In the genomic region with DNA sequence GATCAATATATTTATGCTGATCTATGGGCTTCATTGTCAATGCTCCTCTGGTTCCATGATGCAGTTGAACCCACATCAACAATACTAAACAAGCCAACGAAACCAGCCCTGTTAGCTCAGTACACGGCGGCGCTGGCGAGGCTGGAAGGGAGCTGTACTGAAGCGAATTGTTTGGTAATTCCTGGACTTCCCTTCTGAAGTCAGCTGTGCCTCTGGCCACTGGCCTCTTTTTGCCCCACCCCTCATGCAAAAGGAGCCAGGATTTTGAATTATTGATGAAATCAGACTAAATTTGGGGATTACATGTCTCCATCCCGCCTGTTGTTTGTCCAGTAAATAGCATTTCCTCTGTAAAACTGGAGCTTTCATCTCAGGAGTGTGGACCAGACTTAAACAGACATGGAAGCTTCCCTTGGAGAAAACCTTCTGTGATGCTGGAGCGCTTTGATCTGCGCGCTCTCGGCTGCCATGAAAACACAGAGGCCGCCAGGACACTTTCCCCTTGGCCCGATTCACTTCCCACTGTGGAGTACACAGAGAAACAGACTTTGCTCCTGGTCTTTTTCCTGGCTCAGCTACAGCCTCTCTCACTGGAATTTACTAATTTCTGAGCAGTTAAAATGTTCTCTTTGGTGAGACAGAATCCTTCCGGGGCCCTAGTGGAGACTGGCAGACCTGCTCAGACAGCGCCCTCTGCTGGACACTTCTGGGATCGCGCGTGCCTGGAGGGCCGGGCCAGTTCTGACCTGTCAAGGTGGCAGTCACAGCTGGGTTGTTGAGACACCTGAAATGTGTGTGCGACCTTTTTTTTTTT, we compare ENCODE assay signal across 8 mouse cellular contexts.
DNase-seq lines count a peak whose midpoint lies in the region; ATAC-seq and TF ChIP-seq lines count a peak whose summit lies in the region.

No protein-coding gene starts in this region.

- no peak overlapping the region for H3K9ac ChIP-seq in embryonic facial prominence, embryonic 15.5 days
- no peak overlapping the region for H3K9ac ChIP-seq in heart, embryonic 12.5 days
- no peak overlapping the region for H3K9ac ChIP-seq in kidney, postnatal 0 days (ENCODE audit: low read depth, low read length)
- H3K9ac ChIP-seq in liver, adult 2 months (ENCODE audit: low read depth, low read length), result no peak overlapping the region

- no peaks in the 10 kb centered on the region for H3K4me1 ChIP-seq in embryonic facial prominence, embryonic 15.5 days
- no peaks in the 10 kb centered on the region for H3K4me1 ChIP-seq in heart, embryonic 12.5 days (replicated peaks)
- no peaks in the 10 kb centered on the region for H3K4me1 ChIP-seq in kidney, postnatal 0 days (replicated peaks; ENCODE audit: insufficient read depth, low read length)
- 0 out of 2 replicates have a peak, but pooled peaks cover 6% of the 10 kb centered on the region for H3K4me1 ChIP-seq in liver, adult 2 months (ENCODE audit: control insufficient read depth, insufficient read depth, low read length)

- peak; percentile 98 for TF ChIP-seq CTCF in kidney, postnatal 0 days (IDR thresholded peaks at IDR 0.05; ENCODE audit: low read depth)
- peak; percentile 97 for TF ChIP-seq CTCF in liver, adult 2 months (IDR thresholded peaks at IDR 0.05; ENCODE audit: low read depth, low read length)

- DNase-seq in 3134 (ENCODE audit: extremely low read depth, insufficient read length, low spot score), result peak; percentile 30
- DNase-seq in adrenal gland, postnatal 36 days, result peak; percentile 91 to 92
- peak; percentile 93 for DNase-seq in kidney, postnatal 0 days (ENCODE audit: low spot score)
- peak; percentile 87 for DNase-seq in liver, adult 2 months (ENCODE audit: extremely low read depth, low read depth, low spot score)
- DNase-seq in naive thymus-derived CD4-positive, alpha-beta T cell, adult 2 months (ENCODE audit: low read depth), result peak; percentile 75
- peak; percentile 75 for DNase-seq in splenic B cell, adult 2 months (ENCODE audit: low read depth, low spot score)

- H3K79me2 ChIP-seq in liver, adult 2 months (ENCODE audit: control insufficient read depth, insufficient read depth, low read length), result no peaks in the 10 kb centered on the region

- no peaks in the 10 kb centered on the region for H3K9me3 ChIP-seq in embryonic facial prominence, embryonic 15.5 days (replicated peaks)
- H3K9me3 ChIP-seq in heart, embryonic 12.5 days (replicated peaks), result no peaks in the 10 kb centered on the region
- no peaks in the 10 kb centered on the region for H3K9me3 ChIP-seq in kidney, postnatal 0 days (replicated peaks; ENCODE audit: low read length)

- peak overlapping the region; percentile 26 for H3K4me3 ChIP-seq in embryonic facial prominence, embryonic 15.5 days (replicated peaks)
- peak overlapping the region; percentile 35 for H3K4me3 ChIP-seq in heart, embryonic 12.5 days
- H3K4me3 ChIP-seq in kidney, postnatal 0 days (replicated peaks; ENCODE audit: low read depth, low read length), result peak overlapping the region; percentile 24
- no peak overlapping the region for H3K4me3 ChIP-seq in liver, adult 2 months (ENCODE audit: insufficient read depth, low read depth, low read length)

- no peaks in the 10 kb centered on the region for H3K27me3 ChIP-seq in embryonic facial prominence, embryonic 15.5 days
- H3K27me3 ChIP-seq in heart, embryonic 12.5 days (replicated peaks), result peaks cover 5% of the 10 kb centered on the region; the same call in 1 of the 2 replicates
- H3K27me3 ChIP-seq in kidney, postnatal 0 days (ENCODE audit: insufficient read depth, low read length), result no peaks in the 10 kb centered on the region
- no peaks in the 10 kb centered on the region for H3K27me3 ChIP-seq in liver, adult 2 months (ENCODE audit: control insufficient read depth, insufficient read depth, low read length)
- no peaks in the 10 kb centered on the region for H3K27me3 ChIP-seq in splenic B cell, adult 2 months (ENCODE audit: control insufficient read depth, insufficient read depth, low read length, poor library complexity, severe bottlenecking)

- peak overlapping the region; percentile 38 for H3K4me2 ChIP-seq in embryonic facial prominence, embryonic 15.5 days (replicated peaks)
- H3K4me2 ChIP-seq in heart, embryonic 12.5 days, result peak overlapping the region; percentile 62
- peak overlapping the region; percentile 52 for H3K4me2 ChIP-seq in kidney, postnatal 0 days (ENCODE audit: low read length)

- H3K36me3 ChIP-seq in embryonic facial prominence, embryonic 15.5 days, result no peaks in the 10 kb centered on the region
- H3K36me3 ChIP-seq in heart, embryonic 12.5 days, result no peaks in the 10 kb centered on the region
- H3K36me3 ChIP-seq in kidney, postnatal 0 days (ENCODE audit: insufficient read depth, low read length), result no peaks in the 10 kb centered on the region
- no peaks in the 10 kb centered on the region for H3K36me3 ChIP-seq in liver, adult 2 months (ENCODE audit: control insufficient read depth, insufficient read depth, low read length)
- H3K36me3 ChIP-seq in splenic B cell, adult 2 months (ENCODE audit: control insufficient read depth, insufficient read depth, low read length, poor library complexity, severe bottlenecking), result no peaks in the 10 kb centered on the region

- no peak for TF ChIP-seq POLR2A in liver, adult 2 months (IDR thresholded peaks at IDR 0.05; ENCODE audit: extremely low read depth, insufficient read depth, low read length)

- no peak overlapping the region; the same call in 1 of the 2 replicates for H3K27ac ChIP-seq in embryonic facial prominence, embryonic 15.5 days (replicated peaks)
- H3K27ac ChIP-seq in heart, embryonic 12.5 days (ENCODE audit: poor library complexity, severe bottlenecking), result no peak overlapping the region
- H3K27ac ChIP-seq in kidney, postnatal 0 days, result peak overlapping the region; percentile 57; the same call in 1 of the 2 replicates
- H3K27ac ChIP-seq in liver, adult 2 months (replicated peaks; ENCODE audit: insufficient read depth, low read depth, low read length), result no peak overlapping the region

- WGBS in embryonic facial prominence, embryonic 15.5 days, result 29% methylated on average over 20 of the region's 20 CpGs
- 39% methylated on average over 20 of the region's 20 CpGs for WGBS in heart, embryonic 12.5 days
- WGBS in kidney, postnatal 0 days, result 21% methylated on average over 20 of the region's 20 CpGs
- 12% methylated on average over 20 of the region's 20 CpGs for WGBS in liver, adult 2 months

- peak; percentile 47; the same call in 1 of the 2 replicates for ATAC-seq in embryonic facial prominence, embryonic 15.5 days (ENCODE audit: insufficient number of reproducible peaks, low FRiP score, low TSS enrichment, low read depth)
- no peak for ATAC-seq in heart, embryonic 12.5 days (ENCODE audit: insufficient number of reproducible peaks, low FRiP score)
- peak; percentile 84 for ATAC-seq in kidney, postnatal 0 days (replicated peaks; ENCODE audit: low FRiP score, low read depth)

Comparison
In these comparisons a context has a peak if more than half of its experiments do, and no peak if none do; other contexts are left out.
1. DNase-seq: peak in every context shown above with its lines; median percentile 93 in kidney, postnatal 0 days; 92 in adrenal gland, postnatal 36 days; 87 in liver, adult 2 months; 75 in naive thymus-derived CD4-positive, alpha-beta T cell, adult 2 months; 75 in splenic B cell, adult 2 months; 30 in 3134.